Mouse (Mus musculus) erythroblast, adult 5-6 weeks (primary cell): ENCODE results near the gene Oas1f. TPM values are rescaled to one million over a fixed set of nuclear protein-coding genes. Genes with fewer than 3 reads are reported as not detected.
"Not testable (repeated sequence)": the region's sequence is repeated elsewhere in the genome, so short reads cannot be mapped to it uniquely, and the experiment has no call there.

Experiments
- ATAC-seq: replicated peaks from 2 replicates; pipeline ENCODE4 v1.8.0; 2016; ENCODE audit warnings: moderate number of reproducible peaks, mild to moderate bottlenecking, moderate TSS enrichment, inconsistent platforms; ENCODE audit not compliant: poor library complexity, low FRiP score, severe bottlenecking
- total RNA-seq, 2 experiments: library from RNA; stranded (forward) in 1 of 2; stranded (reverse) in 1 of 2; fragments of 150-400 nt in 1 of 2; fragments of 200-764, 138-1000 nt in 1 of 2; gene quantifications; 2 replicates each; pipeline versions ENCODE4 v1.2.3 to v1.2.4; 2015 to 2017; ENCODE audit warnings: low replicate concordance in 2 of 2

The Oas1f gene
- total RNA-seq, 2 experiments from 2014 or later = not detected

- ATAC-seq = no peak
Measured at GRCm38 (mm10) chr5:120870081-120870480, 22.9 kb downstream of the Oas1f start.

- no peak for ATAC-seq
Measured at GRCm38 (mm10) chr5:120870782-120871181, 23.6 kb downstream of the Oas1f start.

- ATAC-seq = no peak
Measured at GRCm38 (mm10) chr5:120871469-120871868, 24.3 kb downstream of the Oas1f start.

- ATAC-seq = not testable (repeated sequence)
Measured at GRCm38 (mm10) chr5:120876839-120877238, 29.7 kb downstream of the Oas1f start.

- not testable (repeated sequence) for ATAC-seq
Measured at GRCm38 (mm10) chr5:120877407-120877806, 30.2 kb downstream of the Oas1f start.

GRCm38 (mm10) chr5:120878803-120879202 is 31.6 kb downstream of the Oas1f start:
- not testable (repeated sequence) for ATAC-seq

- ATAC-seq = not testable (repeated sequence)
Measured at GRCm38 (mm10) chr5:120881681-120882080, 34.5 kb downstream of the Oas1f start.

GRCm38 (mm10) chr5:120887413-120887812 is 40.2 kb downstream of the Oas1f start, which contains the start of gene Oas1g:
Oas1g (minus strand) TSS chr5:120887613.
- ATAC-seq = peak; percentile 38; the same call in 1 of the 2 replicates

- ATAC-seq = no peak
Measured at GRCm38 (mm10) chr5:120887831-120888230, 40.7 kb downstream of the Oas1f start.

GRCm38 (mm10) chr5:120888294-120888815 is 41.2 kb downstream of the Oas1f start:
- ATAC-seq = not testable (repeated sequence)

GRCm38 (mm10) chr5:120890026-120890425 is 42.9 kb downstream of the Oas1f start:
- ATAC-seq = no peak

GRCm38 (mm10) chr5:120890991-120891390 is 43.8 kb downstream of the Oas1f start:
- no peak for ATAC-seq

- not testable (repeated sequence) for ATAC-seq
Measured at GRCm38 (mm10) chr5:120891566-120892242, 44.5 kb downstream of the Oas1f start.

GRCm38 (mm10) chr5:120892243-120892660 is 45.1 kb downstream of the Oas1f start:
- ATAC-seq = no peak

- not testable (repeated sequence) for ATAC-seq
Measured at GRCm38 (mm10) chr5:120893866-120894265, 46.7 kb downstream of the Oas1f start.

- not testable (repeated sequence) for ATAC-seq
Measured at GRCm38 (mm10) chr5:120894692-120895091, 47.5 kb downstream of the Oas1f start.

- ATAC-seq = no peak
Measured at GRCm38 (mm10) chr5:120895231-120895900, 48.2 kb downstream of the Oas1f start.

GRCm38 (mm10) chr5:120898307-120898706 is 51.1 kb downstream of the Oas1f start:
- ATAC-seq = no peak

GRCm38 (mm10) chr5:120898726-120899125 is 51.6 kb downstream of the Oas1f start:
- ATAC-seq = no peak

- ATAC-seq = no peak
Measured at GRCm38 (mm10) chr5:120900666-120901065, 53.5 kb downstream of the Oas1f start.

GRCm38 (mm10) chr5:120902056-120902455 is 54.9 kb downstream of the Oas1f start:
- ATAC-seq = no peak
